Mouse (Mus musculus) CH12.LX (cell line): ENCODE measurements around the gene Coro2b. TPM values are rescaled to one million over a fixed set of nuclear protein-coding genes. Genes with fewer than 3 reads are reported as not detected.

Experiments used
- DNase-seq: peaks from one replicate; pipeline ENCODE4 v3.0.0-alpha.2; 2013; ENCODE audit errors: extremely low read depth
- H3K27ac ChIP-seq: 2 replicates; pipeline ENCODE4 v1.5.1; 2012; ENCODE audit warnings: low read depth, mild to moderate bottlenecking, control low read depth, moderate library complexity; ENCODE audit not compliant: insufficient read depth
- H3K27me3 ChIP-seq: replicated peaks from 2 replicates; pipeline ENCODE3; 2012; ENCODE audit warnings: inconsistent platforms
- H3K36me3 ChIP-seq, 2 experiments: replicated peaks in 1 of 2; 2 replicates each; pipeline versions ENCODE3 to v1.6.1; 2012; ENCODE audit warnings: inconsistent platforms in 1 of 2, low read length in 1 of 2, mild to moderate bottlenecking in 1 of 2, mixed read lengths in 1 of 2, moderate library complexity in 1 of 2; ENCODE audit not compliant: control insufficient read depth in 1 of 2, insufficient read depth in 1 of 2
- H3K4me1 ChIP-seq, 2 experiments: 2 replicates each; pipeline ENCODE4 v1.6.1; 2012; ENCODE audit warnings: inconsistent platforms in 1 of 2, moderate library complexity in 1 of 2; ENCODE audit not compliant: insufficient read depth in 2 of 2, control insufficient read depth in 1 of 2
- H3K4me2 ChIP-seq: 2 replicates; pipeline ENCODE4 v1.6.1; 2012; ENCODE audit warnings: low read depth, mild to moderate bottlenecking, control low read depth; ENCODE audit not compliant: poor library complexity, insufficient read depth, severe bottlenecking
- H3K4me3 ChIP-seq, 3 experiments: fragments of 150-350 bp in 1 of 3; sonication (generic) in 1 of 3; replicated peaks in 1 of 3; 2 replicates each; pipeline versions ENCODE3 to v1.5.1; 2011 to 2012; ENCODE audit warnings: low read depth in 2 of 3, low read length in 2 of 3, mild to moderate bottlenecking in 2 of 3, moderate library complexity in 2 of 3, control low read depth in 1 of 3, improper control_type of control experiment in 1 of 3, inconsistent platforms in 1 of 3, mixed read lengths in 1 of 3; ENCODE audit not compliant: poor library complexity in 1 of 3
- H3K79me2 ChIP-seq: replicated peaks from 2 replicates; pipeline ENCODE4 v1.6.1; 2012; ENCODE audit warnings: mild to moderate bottlenecking, moderate library complexity; ENCODE audit not compliant: control insufficient read depth, poor library complexity, insufficient read depth, severe bottlenecking; ENCODE audit errors: extremely low read depth
- H3K9ac ChIP-seq: 2 replicates; pipeline ENCODE4 v1.6.1; 2012; ENCODE audit warnings: low read depth, mild to moderate bottlenecking, control low read depth, moderate library complexity; ENCODE audit not compliant: insufficient read depth
- H3K9me3 ChIP-seq: replicated peaks from 2 replicates; pipeline ENCODE3; 2012; ENCODE audit warnings: low read length, inconsistent platforms, mixed read lengths
- CTCF ChIP-seq, 2 experiments: IDR thresholded peaks in 1 of 2; conservative IDR thresholded peaks in 1 of 2; 2 replicates each; pipeline ENCODE4 v1.5.1; 2011 to 2012; ENCODE audit warnings: low read depth in 2 of 2, low read length in 2 of 2, improper control_type of control experiment in 1 of 2, inconsistent platforms in 1 of 2, mild to moderate bottlenecking in 1 of 2, moderate library complexity in 1 of 2
- E2F4 ChIP-seq: IDR thresholded peaks from 2 replicates; pipeline ENCODE4 v1.6.1; 2011; ENCODE audit warnings: low read depth, low read length, improper control_type of control experiment; ENCODE audit not compliant: insufficient replicate concordance
- GABPA ChIP-seq: IDR thresholded peaks from 2 replicates; pipeline ENCODE4 v1.6.1; 2012; ENCODE audit warnings: low read depth, low read length, improper control_type of control experiment, inconsistent platforms; ENCODE audit not compliant: insufficient replicate concordance
- KAT2A ChIP-seq: IDR thresholded peaks from 2 replicates; pipeline ENCODE4 v1.6.1; 2012; ENCODE audit warnings: low read length, improper control_type of control experiment, inconsistent platforms; ENCODE audit not compliant: insufficient replicate concordance
- MAFK ChIP-seq: IDR thresholded peaks from 2 replicates; pipeline ENCODE4 v1.6.1; 2011; ENCODE audit warnings: low read length, improper control_type of control experiment; ENCODE audit not compliant: insufficient replicate concordance
- MAX ChIP-seq: IDR thresholded peaks from 2 replicates; pipeline ENCODE4 v1.6.1; 2011; ENCODE audit warnings: low read length, improper control_type of control experiment
- MAZ ChIP-seq: IDR thresholded peaks from 2 replicates; pipeline ENCODE4 v1.6.1; 2012; ENCODE audit warnings: low read depth, mild to moderate bottlenecking, inconsistent platforms, low read length, improper control_type of control experiment, moderate library complexity
- MEF2A ChIP-seq: IDR thresholded peaks from 2 replicates; pipeline ENCODE4 v1.6.1; 2014; ENCODE audit warnings: low read depth, mild to moderate bottlenecking, inconsistent platforms, low read length, improper control_type of control experiment, borderline replicate concordance
- MXI1 ChIP-seq: IDR thresholded peaks from 2 replicates; pipeline ENCODE4 v1.6.1; 2011; ENCODE audit warnings: mild to moderate bottlenecking, low read depth, low read length, improper control_type of control experiment
- NELFE ChIP-seq: IDR thresholded peaks from 2 replicates; pipeline ENCODE4 v1.6.1; 2011; ENCODE audit warnings: low read depth, low read length, improper control_type of control experiment
- POLR2AphosphoS2 ChIP-seq: IDR thresholded peaks from 2 replicates; pipeline ENCODE4 v1.6.1; 2011; ENCODE audit warnings: low read depth, low read length, improper control_type of control experiment
- RAD21 ChIP-seq: IDR thresholded peaks from 2 replicates; pipeline ENCODE4 v1.6.1; 2011; ENCODE audit warnings: low read depth, mild to moderate bottlenecking, low read length, improper control_type of control experiment, moderate library complexity
- RCOR1 ChIP-seq: conservative IDR thresholded peaks from 2 replicates; pipeline ENCODE4 v1.6.1; 2012; ENCODE audit warnings: low read depth, mild to moderate bottlenecking, inconsistent platforms, low read length, improper control_type of control experiment
- SMC3 ChIP-seq: IDR thresholded peaks from 2 replicates; pipeline ENCODE4 v1.6.1; 2011; ENCODE audit warnings: low read depth, low read length, improper control_type of control experiment
- TBP ChIP-seq: conservative IDR thresholded peaks from 2 replicates; pipeline ENCODE4 v1.6.1; 2011; ENCODE audit warnings: low read depth, low read length, improper control_type of control experiment
- UBTF ChIP-seq: IDR thresholded peaks from 2 replicates; pipeline ENCODE4 v1.6.1; 2012; ENCODE audit warnings: low read depth, mild to moderate bottlenecking, inconsistent platforms, low read length, improper control_type of control experiment, moderate library complexity
- USF1 ChIP-seq: IDR thresholded peaks from 2 replicates; pipeline ENCODE4 v1.6.1; 2014; ENCODE audit warnings: low read depth, mild to moderate bottlenecking, inconsistent platforms, low read length, improper control_type of control experiment
- USF2 ChIP-seq: conservative IDR thresholded peaks from 2 replicates; pipeline ENCODE4 v1.6.1; 2011; ENCODE audit warnings: low read depth, low read length, improper control_type of control experiment
- ZC3H11A ChIP-seq: IDR thresholded peaks from 2 replicates; pipeline ENCODE4 v1.6.1; 2012; ENCODE audit warnings: low read depth, mild to moderate bottlenecking, inconsistent platforms, low read length, improper control_type of control experiment
- ZKSCAN1 ChIP-seq: IDR thresholded peaks from 2 replicates; pipeline ENCODE4 v1.6.1; 2012; ENCODE audit warnings: low read depth, inconsistent platforms, low read length, improper control_type of control experiment, borderline replicate concordance
- ZMIZ1 ChIP-seq: IDR thresholded peaks from 2 replicates; pipeline ENCODE4 v1.6.1; 2012; ENCODE audit warnings: low read depth, mild to moderate bottlenecking, inconsistent platforms, low read length, improper control_type of control experiment
- ZNF384 ChIP-seq: IDR thresholded peaks from 2 replicates; pipeline ENCODE4 v1.6.1; 2012; ENCODE audit warnings: low read depth, low read length, improper control_type of control experiment, inconsistent platforms
- dilution Hi-C: fragments of 300-500 bp; cut with MboI; formaldehyde crosslinking; loops from 2 replicates; pipeline ENCODE4 v1.14.3; 2020; ENCODE audit warnings: low sequenced_read_pairs; ENCODE audit not compliant: extremely low pct_unique_long_range_greater_than_20kb, extremely low pct_ligation_motif_present
- in situ Hi-C: fragments of 300-500 bp; cut with MboI; formaldehyde crosslinking; loops from 3 replicates; pipeline ENCODE4 v1.14.3; 2019; ENCODE audit warnings: low sequenced_read_pairs, low pct_ligation_motif_present, low pct_unique_long_range_greater_than_20kb, mixed read lengths
- polyA plus RNA-seq: library from polyadenylated mRNA; unstranded; fragments of >175 nt; gene quantifications from 2 replicates; pipeline ENCODE4 v1.2.1, GENCODE M21; 2012; ENCODE audit warnings: low read depth; ENCODE audit not compliant: insufficient read length
- total RNA-seq, 2 experiments: library from RNA; depleted of rRNA; stranded (reverse); fragments of 300-350 nt in 1 of 2; fragments of >200 nt in 1 of 2; gene quantifications; 2 replicates each; pipeline ENCODE4 v1.2.3; 2012 to 2014

Coro2b gene
- total and polyA plus RNA-seq, 3 experiments, result 0.77 to 3.2 (median 0.85) TPM

GRCm38 (mm10) chr9:62471541-62472189 is 65.2 kb downstream of the Coro2b start:
- Histone ChIP-seq H3K79me2 (no peaks in the 10 kb centered on the region), H3K9ac (no peak overlapping the region), H3K4me2 (no peak overlapping the region), H3K36me3 (no peaks in the 10 kb centered on the region), H3K4me3 (no peak overlapping the region), H3K27me3 (no peaks in the 10 kb centered on the region), H3K27ac (no peak overlapping the region), H3K4me1 (no peaks in the 10 kb centered on the region), H3K9me3 (no peaks in the 10 kb centered on the region)
- dilution Hi-C loops (no loop called here), in situ Hi-C loops (loop anchor here (5.0 kb wide), 2 partner anchors 81 to 179 kb away; no protein-coding TSS in a partner anchor)
- TF ChIP-seq NELFE (no peak), MXI1 (no peak), MEF2A (no peak), MAFK (no peak)
- DNase-seq, result no peak

DNA sequence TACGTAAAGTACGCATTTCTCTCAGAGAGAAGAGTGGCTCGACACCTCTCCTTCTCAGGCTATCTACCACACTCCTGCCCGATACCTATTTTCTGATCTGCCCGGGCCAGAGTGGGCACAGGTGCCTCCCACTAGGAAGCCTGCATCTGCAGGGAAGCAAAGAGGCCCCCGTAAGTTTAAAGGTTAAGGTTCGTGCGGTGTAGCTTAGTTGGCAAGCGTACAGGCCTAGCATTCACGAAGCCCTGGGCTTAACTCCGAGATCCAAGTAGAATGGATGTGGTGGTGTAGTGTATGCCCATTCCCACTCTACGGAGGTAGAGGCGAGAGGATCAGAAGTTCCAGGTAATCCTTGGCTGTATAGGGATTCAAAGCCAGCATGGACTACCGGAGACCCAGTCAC is 65.8 kb downstream of the Coro2b start:
- H3K4me1 ChIP-seq, result no peaks in the 10 kb centered on the region
- dilution Hi-C loops (no loop called here), in situ Hi-C loops (loop anchor here (5.0 kb wide), 2 partner anchors 81 to 179 kb away; no protein-coding TSS in a partner anchor)

GRCm38 (mm10) chr9:62470398-62470797 is 66.4 kb downstream of the Coro2b start:
- TF ChIP-seq ZC3H11A (peak; percentile 93), POLR2AphosphoS2 (no peak), RAD21 (peak; percentile 94), CTCF (conservative IDR thresholded peaks at IDR 0.05 in 1 of 2, IDR thresholded peaks at IDR 0.05 in 1 of 2; ENCODE audit: low read depth in 2 of 2, low read length in 2 of 2) (peak; percentile 78 to 98), UBTF (no peak), NELFE (peak; percentile 36; the same call in 1 of the 2 replicates), SMC3 (peak; percentile 99), RCOR1 (no peak), GABPA (no peak), ZNF384 (no peak)
- in situ Hi-C loops, result loop anchor here (5.0 kb wide), 2 partner anchors 82 to 178 kb away; no protein-coding TSS in a partner anchor
- dilution Hi-C loops, result no loop called here

More for the DNA sequence above, 65.8 kb downstream of the Coro2b start:
- Histone ChIP-seq H3K9me3 (no peaks in the 10 kb centered on the region), H3K4me3 (no peak overlapping the region), H3K36me3 (no peaks in the 10 kb centered on the region), H3K9ac (no peak overlapping the region), H3K4me2 (no peak overlapping the region), H3K27ac (no peak overlapping the region), H3K27me3 (no peaks in the 10 kb centered on the region), H3K79me2 (no peaks in the 10 kb centered on the region)
- no peak for DNase-seq
- TF ChIP-seq NELFE, result no peak
- TF ChIP-seq E2F4, result no peak
- TF ChIP-seq MAX, result no peak
- TF ChIP-seq MAZ, result no peak
- no peak for TF ChIP-seq TBP
- TF ChIP-seq USF2, result no peak
- TF ChIP-seq USF1, result no peak
- no peak for TF ChIP-seq ZKSCAN1
- TF ChIP-seq ZMIZ1, result no peak
- TF ChIP-seq KAT2A, result no peak

More at GRCm38 (mm10) chr9:62470398-62470797, 66.4 kb downstream of the Coro2b start:
- Histone ChIP-seq H3K27ac (no peak overlapping the region), H3K27me3 (no peaks in the 10 kb centered on the region), H3K79me2 (no peaks in the 10 kb centered on the region), H3K36me3 (no peaks in the 10 kb centered on the region), H3K4me3 (no peak overlapping the region), H3K4me1 (no peaks in the 10 kb centered on the region), H3K9ac (no peak overlapping the region), H3K9me3 (no peaks in the 10 kb centered on the region), H3K4me2 (no peak overlapping the region)
- DNase-seq, result peak; percentile 77
